Mouse (Mus musculus) thymus, adult 2 months (tissue): ENCODE measurements around the gene Ddx39b. TPM values are rescaled to one million over a fixed set of nuclear protein-coding genes. Genes with fewer than 3 reads are reported as not detected.

Experiments
- DNase-seq: peaks from one replicate; pipeline ENCODE4 v3.0.0; 2021
- H3K27ac ChIP-seq: fragments of 200-500 bp; 2 replicates; pipeline ENCODE4 v1.5.1; 2012; ENCODE audit warnings: low read length, control low read depth; ENCODE audit not compliant: control insufficient read depth, insufficient read depth
- H3K27me3 ChIP-seq: fragments of 200-500 bp; 2 replicates; pipeline ENCODE4 v1.6.1; 2012; ENCODE audit warnings: mild to moderate bottlenecking, low read length, moderate library complexity, mixed read lengths; ENCODE audit not compliant: control insufficient read depth, insufficient read depth
- H3K36me3 ChIP-seq: fragments of 200-500 bp; 2 replicates; pipeline ENCODE4 v1.6.1; 2012; ENCODE audit warnings: mild to moderate bottlenecking, low read length, moderate library complexity; ENCODE audit not compliant: control insufficient read depth, insufficient read depth
- H3K4me1 ChIP-seq: fragments of 200-500 bp; replicated peaks from 2 replicates; pipeline ENCODE4 v1.6.1; 2012; ENCODE audit warnings: low read length; ENCODE audit not compliant: control insufficient read depth, insufficient read depth
- H3K4me3 ChIP-seq: fragments of 200-500 bp; 2 replicates; pipeline ENCODE4 v1.5.1; 2012; ENCODE audit warnings: mild to moderate bottlenecking, low read length, control low read depth, moderate library complexity; ENCODE audit not compliant: control insufficient read depth, insufficient read depth
- CTCF ChIP-seq: fragments of 200-500 bp; IDR thresholded peaks from 2 replicates; pipeline ENCODE4 v1.5.1; 2012; ENCODE audit warnings: mild to moderate bottlenecking, control low read depth, low read length, moderate library complexity, borderline replicate concordance; ENCODE audit not compliant: control insufficient read depth, poor library complexity, insufficient read depth; ENCODE audit errors: extremely low read depth
- POLR2A ChIP-seq: fragments of 200-500 bp; IDR thresholded peaks from 2 replicates; pipeline ENCODE4 v1.6.1; 2012; ENCODE audit warnings: mild to moderate bottlenecking, low read length, control low read depth, moderate library complexity; ENCODE audit not compliant: control insufficient read depth, poor library complexity, insufficient read depth; ENCODE audit errors: extremely low read depth
- WGBS: fragments of 180-500 bp; shearing (Covaris S2); methylation state at CpG from one replicate; pipeline ENCODE4 v1.1.7; 2018; 5-methylcytosine and 5-hydroxymethylcytosine counted together
- polyA plus RNA-seq: library from polyadenylated mRNA; depleted of rRNA; stranded (reverse); fragments of >200 nt; gene quantifications from 2 replicates; pipeline ENCODE4 v1.2.3, GENCODE M21; 2012

The Ddx39b gene
- polyA plus RNA-seq, 1 experiment, result 778 TPM

DNA sequence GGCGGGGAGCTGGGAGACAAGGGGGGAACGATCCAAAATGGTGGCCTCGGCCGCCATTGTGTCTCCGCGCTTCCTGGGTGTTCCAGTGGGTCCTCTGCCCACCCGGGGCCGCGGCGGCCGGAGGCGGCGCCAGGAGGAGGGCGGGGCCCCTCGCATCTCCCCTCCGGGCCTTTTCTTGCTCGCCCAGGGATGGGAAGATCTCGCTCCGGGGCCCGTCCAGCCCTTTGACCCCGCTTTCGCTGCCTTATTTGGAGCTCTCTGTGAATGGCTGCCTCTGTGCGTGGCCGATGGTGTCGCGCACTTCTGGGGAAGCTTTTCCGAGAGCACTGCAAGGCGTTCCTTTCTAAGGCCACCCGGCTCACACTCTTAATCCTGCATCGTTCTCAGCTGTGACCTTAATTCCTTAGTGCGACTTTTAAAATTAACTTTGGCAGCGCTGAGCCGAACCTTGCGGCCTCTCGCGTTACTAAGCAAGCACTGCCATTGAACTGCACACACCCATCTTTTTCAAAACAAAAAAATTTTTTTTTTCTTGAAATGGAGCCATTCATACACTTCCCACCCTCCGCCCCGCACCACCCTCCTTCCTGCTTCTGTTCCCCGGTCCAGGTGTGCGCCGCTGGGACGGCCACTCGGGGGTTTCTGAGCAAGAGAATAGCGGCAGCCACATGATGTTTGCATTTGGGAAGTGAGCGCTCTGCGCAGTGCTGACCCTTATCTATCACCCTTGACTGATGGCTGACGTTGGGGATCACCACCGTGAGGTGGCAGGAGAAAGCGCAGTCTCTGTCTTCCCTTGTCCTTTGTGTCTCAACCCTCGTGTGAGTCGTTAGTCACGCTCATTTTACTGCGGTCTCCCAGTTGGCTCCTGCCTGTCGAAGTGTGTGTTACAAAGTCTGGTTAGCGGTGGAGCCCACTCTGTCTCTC lies 732 bp downstream of the Ddx39b start:
- peaks cover 35% of the 10 kb centered on the region for H3K4me1 ChIP-seq
- peak overlapping the region; percentile 70 for H3K4me3 ChIP-seq
- peak; percentile 49 for DNase-seq
- no peaks in the 10 kb centered on the region for H3K27me3 ChIP-seq
- peak overlapping the region; percentile 87 for H3K27ac ChIP-seq
- peaks cover 42% of the 10 kb centered on the region for H3K36me3 ChIP-seq
- TF ChIP-seq POLR2A (no peak), CTCF (no peak)
- under 1% methylated on average over 55 of the region's 55 CpGs for WGBS

DNA sequence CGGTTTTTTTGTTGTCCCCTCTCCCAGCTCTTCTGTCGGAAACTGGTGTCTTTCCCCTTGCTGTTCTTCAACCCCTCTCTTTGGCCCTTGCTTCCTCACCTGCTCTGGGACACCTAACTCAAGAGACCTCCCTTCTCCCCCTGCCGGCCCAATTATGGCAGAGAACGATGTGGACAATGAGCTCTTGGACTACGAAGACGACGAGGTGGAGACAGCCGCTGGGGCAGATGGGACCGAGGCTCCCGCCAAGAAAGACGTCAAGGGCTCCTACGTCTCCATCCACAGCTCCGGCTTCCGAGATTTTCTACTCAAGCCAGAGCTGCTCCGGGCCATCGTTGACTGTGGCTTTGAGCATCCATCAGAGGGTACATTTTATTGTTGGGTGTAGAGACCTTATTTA lies 1.5 kb downstream of the Ddx39b start:
- Histone ChIP-seq H3K27me3 (no peaks in the 10 kb centered on the region), H3K4me1 (peaks cover 35% of the 10 kb centered on the region), H3K4me3 (peak overlapping the region; percentile 70), H3K36me3 (peaks cover 50% of the 10 kb centered on the region), H3K27ac (peak overlapping the region; percentile 87; the same call in 1 of the 2 replicates)
- DNase-seq, result no peak
- WGBS, result 3% methylated on average over 16 of the region's 16 CpGs
- TF ChIP-seq POLR2A, result no peak
- no peak for TF ChIP-seq CTCF

DNA sequence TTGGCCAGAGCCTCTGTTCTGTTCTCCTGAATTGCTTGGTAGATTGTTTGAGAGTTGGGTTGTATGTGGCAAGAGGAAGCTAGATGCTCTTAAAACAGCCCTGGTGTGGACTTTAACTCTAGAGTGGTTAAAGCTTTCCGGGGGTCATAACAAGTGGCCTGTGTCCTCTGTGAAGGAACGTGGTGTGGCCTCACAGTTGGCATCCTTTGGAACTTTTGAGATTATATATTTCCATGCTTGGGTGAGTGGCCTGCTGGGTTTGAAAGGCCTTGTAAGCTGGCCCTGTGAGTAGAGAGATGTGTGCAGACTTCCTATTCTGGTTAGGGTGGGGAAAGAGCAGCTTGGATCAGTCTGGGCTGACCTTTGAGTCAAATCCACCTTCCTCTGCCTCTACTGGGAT lies 3.5 kb downstream of the Ddx39b start:
- Histone ChIP-seq H3K4me3 (no peak overlapping the region), H3K4me1 (peaks cover 35% of the 10 kb centered on the region)

DNA sequence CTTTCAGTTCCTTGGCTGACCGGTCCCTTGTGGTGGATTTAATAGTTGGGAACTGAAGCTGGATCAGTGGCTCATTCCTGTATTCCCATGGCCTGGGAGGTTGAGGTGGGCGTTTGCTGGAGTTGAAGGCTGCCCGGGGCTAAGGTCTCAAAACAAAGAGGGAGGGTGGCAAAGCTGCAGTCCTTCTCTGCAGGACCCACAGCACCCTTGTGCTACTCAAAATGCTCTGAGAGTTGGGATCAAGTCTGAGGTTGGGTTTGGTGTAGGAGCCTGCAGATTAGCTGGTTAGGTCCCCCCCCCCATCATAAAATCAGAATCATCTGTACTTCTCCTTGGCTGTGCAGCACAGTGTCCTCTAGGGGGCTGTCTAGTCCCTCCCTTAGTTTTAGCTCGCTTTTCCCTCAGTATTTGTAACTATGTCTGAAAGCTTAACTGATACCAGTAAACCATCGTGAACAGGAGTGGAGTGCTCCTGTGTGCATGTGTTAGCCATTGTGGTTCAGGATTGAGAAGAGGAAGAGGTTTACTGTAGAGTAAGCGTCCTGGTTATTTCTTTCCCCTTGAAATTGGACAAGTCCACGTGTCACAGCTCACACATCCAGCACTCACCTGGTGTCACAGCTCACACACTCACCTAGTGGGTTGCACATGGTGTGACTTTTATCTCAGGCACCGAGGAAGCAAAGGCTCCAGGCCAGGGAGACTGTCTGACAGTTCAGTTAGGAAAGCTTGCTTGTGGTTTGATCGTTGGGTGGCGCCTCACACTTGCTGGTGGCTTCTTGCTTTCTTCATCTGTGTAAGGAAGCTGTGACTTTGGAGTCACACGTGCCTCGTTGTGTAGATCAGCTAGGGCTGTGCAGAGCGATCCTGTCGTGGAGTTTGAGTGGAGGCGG lies 4.4 kb downstream of the Ddx39b start:
- no peak for DNase-seq
- Histone ChIP-seq H3K36me3 (peaks cover 79% of the 10 kb centered on the region), H3K27ac (no peak overlapping the region), H3K4me1 (peaks cover 30% of the 10 kb centered on the region), H3K27me3 (no peaks in the 10 kb centered on the region), H3K4me3 (no peak overlapping the region)
- WGBS, result 40% methylated on average over 15 of the region's 15 CpGs
- TF ChIP-seq CTCF, result peak; percentile 32; the same call in 1 of the 2 replicates
- no peak for TF ChIP-seq POLR2A

More for the DNA sequence above, 3.5 kb downstream of the Ddx39b start:
- DNase-seq, result no peak
- Histone ChIP-seq H3K27me3 (no peaks in the 10 kb centered on the region), H3K27ac (no peak overlapping the region), H3K36me3 (peaks cover 69% of the 10 kb centered on the region)
- 80% methylated on average over 2 of the region's 2 CpGs for WGBS
- TF ChIP-seq CTCF, result no peak
- TF ChIP-seq POLR2A, result no peak

DNA sequence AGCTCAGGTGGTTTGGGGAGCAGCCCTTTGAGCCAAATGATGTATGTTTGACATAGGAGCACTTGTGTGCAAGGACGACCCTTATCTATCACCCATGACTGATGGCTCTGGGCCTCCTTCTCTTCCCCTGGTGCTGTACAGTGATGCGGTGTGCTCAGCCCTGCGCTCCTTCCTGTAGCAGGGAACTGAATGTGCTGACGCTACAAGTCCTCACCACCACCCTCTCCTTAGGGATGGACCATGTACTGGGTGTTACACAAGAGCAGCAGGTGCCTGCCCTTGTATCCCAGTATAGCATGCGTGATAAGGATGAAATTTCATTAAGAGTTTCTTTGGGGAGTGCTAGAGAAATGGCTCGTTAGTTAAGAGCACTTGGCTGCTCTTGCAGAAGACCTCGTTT lies 5.6 kb downstream of the Ddx39b start:
- no peaks in the 10 kb centered on the region for H3K27me3 ChIP-seq
- H3K4me1 ChIP-seq, result peaks cover 30% of the 10 kb centered on the region
- peaks cover 87% of the 10 kb centered on the region for H3K36me3 ChIP-seq
- WGBS, result 94% methylated on average over 7 of the region's 7 CpGs
- TF ChIP-seq CTCF (no peak), POLR2A (no peak)
- no peak overlapping the region for H3K4me3 ChIP-seq
- no peak for DNase-seq
- H3K27ac ChIP-seq, result no peak overlapping the region

DNA sequence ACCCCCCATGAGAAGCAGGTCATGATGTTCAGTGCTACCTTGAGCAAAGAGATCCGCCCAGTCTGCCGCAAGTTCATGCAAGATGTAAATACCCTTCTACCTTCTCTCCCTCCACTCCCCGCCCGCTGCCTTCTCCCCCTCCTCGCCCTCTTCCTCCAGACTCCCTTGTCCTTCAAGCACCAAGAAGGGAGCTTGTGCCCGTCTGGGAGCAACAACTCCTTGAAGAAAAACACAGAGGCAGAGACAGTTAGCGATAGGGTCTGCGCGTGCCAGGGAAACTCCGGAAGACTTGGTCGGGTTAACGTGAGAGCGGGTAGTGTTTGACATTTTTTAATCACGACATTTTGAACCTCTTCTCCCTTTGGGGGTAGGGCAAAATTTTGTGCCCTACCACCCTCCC lies 7.4 kb downstream of the Ddx39b start:
- TF ChIP-seq CTCF, result no peak
- TF ChIP-seq POLR2A, result no peak
- WGBS, result 93% methylated on average over 14 of the region's 14 CpGs
- Histone ChIP-seq H3K4me3 (no peak overlapping the region), H3K27ac (no peak overlapping the region), H3K27me3 (no peaks in the 10 kb centered on the region), H3K36me3 (peaks cover 96% of the 10 kb centered on the region), H3K4me1 (peaks cover 19% of the 10 kb centered on the region)
- DNase-seq, result no peak
